17 mouse cellular contexts compared by ENCODE assay signal in the genomic region with DNA sequence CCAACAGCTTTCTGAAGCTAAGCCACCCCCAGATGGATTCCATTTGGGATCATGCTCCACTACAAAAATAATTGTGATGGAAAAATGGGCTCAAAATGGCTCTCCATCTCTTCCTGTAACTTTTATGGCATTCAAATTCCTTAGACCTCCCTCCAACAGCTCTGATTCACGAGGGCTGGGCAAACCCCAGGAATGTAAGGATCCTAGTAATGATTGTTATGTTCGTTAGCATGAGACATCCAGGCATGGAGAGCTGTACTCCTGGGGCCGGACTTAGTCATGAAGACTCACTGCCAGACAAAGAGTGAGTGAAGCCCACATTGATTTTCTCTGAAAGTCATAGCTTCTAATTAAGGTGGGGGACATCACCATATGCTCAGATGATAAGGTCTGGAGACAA.
"Had no signal": no experiment of that assay in that cellular context is flagged by ENCODE, and none has a peak within 500 bp of the region (broad histone marks: within the 10 kb centered on the region; RNA-seq: fewer than 3 reads in every experiment).

No protein-coding gene starts in this region.

- H3K27me3 ChIP-seq: limb, embryonic 12.5 days; limb, embryonic 15.5 days; midbrain, embryonic 12.5 days; midbrain, embryonic 15.5 days; neural tube, embryonic 12.5 days; stomach, embryonic 15.5 days had no signal

- DNase-seq: kidney, adult 9 months; kidney, postnatal 14 days; layer of hippocampus, postnatal 36 days; left cerebral cortex, postnatal 4 days; liver, postnatal 0 days; lung, embryonic 14.5 days; retina, postnatal 1 day; right cerebral cortex, postnatal 25 days; spleen, adult 18-20 months; thymus, postnatal 25 days had no signal

- ATAC-seq: liver, postnatal 0 days; lung, postnatal 0 days; midbrain, embryonic 15.5 days had no signal
